Mouse (Mus musculus): ENCODE measurements around the gene Parva.

The Parva gene

DNA sequence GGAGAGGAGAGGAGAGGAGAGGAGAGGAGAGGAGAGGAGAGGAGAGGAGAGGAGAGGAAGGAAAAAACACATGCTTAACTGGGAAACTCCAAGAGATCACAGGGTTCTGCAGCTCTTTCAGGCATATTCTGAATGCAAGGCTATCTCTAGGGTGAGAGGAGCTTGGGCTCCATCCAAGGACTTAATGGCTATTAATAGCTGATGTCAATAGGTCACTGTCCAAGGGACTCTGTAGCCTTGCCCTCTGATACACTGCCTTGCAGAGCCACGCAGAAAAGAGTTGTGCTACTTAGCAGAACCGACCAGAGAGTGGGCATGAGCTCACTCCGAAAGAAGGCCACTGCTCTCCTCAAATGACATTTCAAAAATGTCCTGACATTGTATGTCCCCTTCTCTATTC, 172.9 kb downstream of the Parva start:
- in situ Hi-C loops (cut with MseI, MboI): no loop called here

GRCm38 (mm10) chr7:112602966-112603365, 175.7 kb downstream of the Parva start:
- in situ Hi-C loops (cut with MseI, MboI): no loop called here

- in situ Hi-C loops (cut with MseI, MboI): no loop called here
These were observed 176.3 kb downstream of the Parva start for GRCm38 (mm10) chr7:112603496-112604170.

DNA sequence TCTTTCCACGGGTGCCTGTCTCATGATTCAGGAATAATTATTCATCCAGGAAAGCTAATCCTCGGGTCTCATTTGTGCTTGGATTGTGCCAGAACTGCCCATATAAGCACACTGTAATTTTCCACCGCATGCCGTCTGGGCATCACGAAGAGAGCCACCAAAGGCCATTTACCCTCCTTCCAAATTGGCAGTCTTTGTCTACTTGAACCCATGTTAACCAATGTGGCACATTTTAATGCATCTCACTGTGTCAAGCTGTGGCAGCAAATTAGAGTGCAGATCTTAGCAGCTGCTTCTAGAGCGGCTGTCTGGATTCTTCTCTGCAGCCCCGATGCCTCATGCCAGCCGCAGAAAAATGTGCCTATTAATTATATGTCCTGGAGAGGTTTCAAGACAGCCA, 176.9 kb downstream of the Parva start:
- in situ Hi-C loops (cut with MseI, MboI): no loop called here

DNA sequence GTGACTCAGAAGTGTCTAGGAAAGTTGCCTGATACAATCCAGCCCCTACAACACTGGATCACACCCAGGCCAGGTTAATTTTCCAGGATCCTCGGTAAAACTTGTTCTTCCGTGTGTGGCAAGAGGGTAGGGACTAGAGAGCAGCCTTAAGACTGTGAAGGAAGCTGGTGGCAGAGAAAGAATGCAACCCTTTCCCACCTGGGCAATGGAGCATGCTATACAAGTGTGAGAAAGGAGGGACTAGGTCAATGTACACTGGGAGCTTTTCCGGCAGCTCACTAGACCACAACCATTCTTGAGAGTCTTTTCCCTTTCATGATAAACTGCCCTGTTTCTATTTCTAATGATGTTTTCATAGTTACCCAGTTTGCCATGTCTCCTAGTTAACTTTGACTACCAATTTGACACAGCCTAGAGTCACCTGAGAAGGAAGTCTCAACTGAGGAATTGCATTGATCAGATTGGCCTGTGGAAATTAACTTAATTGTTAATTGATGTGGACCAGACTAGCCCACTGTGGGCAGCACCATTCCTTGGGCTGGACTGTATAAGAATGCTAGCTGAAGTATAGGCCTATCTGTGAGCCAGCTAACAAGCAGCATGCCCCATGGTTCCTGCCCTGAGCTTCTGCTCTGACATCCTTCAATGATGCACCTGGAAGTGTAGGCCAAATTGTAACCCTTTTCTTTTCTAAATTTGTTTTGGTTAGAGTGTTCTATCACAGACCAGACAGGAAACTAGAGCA, 186.9 kb downstream of the Parva start:
- in situ Hi-C loops (cut with MseI, MboI): no loop called here

DNA sequence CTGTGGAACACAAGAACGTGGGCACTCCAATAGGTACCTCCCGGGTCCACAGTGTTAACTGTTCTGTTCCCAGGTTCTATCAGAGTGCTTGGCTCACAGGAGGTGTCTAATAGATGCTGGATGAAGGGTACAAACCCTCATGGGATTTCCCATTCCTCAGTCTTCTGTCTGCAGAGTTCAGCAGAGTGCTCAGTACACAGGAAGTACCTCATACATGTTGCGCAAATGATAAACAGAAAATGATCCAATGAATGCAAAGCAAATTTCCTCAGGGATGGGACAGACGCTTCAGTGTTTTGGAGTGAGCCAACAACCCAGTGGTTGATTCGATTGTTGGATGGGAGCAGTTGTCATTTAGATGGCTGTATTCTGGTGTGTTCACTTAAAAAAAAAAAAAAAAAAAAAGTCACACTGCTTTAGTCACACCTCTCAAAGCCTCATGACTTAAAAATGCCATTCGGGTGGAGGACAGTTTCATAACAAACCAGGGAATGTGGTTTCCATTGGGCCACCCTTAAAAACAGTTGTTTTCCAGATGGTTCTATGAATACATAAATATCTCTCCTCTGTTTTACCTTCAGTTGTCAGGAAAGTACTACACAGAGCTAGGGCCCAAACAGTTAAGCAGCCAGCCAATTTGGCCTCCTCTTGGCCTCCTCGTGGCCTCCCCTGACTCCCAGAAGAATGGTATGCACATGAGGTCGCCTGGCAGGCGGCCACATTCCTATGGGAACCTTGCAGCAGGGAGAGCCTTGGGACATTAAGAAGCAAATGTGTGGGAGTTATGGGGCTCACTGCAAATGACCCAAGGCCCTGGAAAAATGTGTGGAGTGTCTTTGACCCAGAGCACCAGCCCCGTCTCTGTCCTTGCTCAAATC, 187.7 kb downstream of the Parva start:
- in situ Hi-C loops (cut with MseI, MboI): no loop called here

DNA sequence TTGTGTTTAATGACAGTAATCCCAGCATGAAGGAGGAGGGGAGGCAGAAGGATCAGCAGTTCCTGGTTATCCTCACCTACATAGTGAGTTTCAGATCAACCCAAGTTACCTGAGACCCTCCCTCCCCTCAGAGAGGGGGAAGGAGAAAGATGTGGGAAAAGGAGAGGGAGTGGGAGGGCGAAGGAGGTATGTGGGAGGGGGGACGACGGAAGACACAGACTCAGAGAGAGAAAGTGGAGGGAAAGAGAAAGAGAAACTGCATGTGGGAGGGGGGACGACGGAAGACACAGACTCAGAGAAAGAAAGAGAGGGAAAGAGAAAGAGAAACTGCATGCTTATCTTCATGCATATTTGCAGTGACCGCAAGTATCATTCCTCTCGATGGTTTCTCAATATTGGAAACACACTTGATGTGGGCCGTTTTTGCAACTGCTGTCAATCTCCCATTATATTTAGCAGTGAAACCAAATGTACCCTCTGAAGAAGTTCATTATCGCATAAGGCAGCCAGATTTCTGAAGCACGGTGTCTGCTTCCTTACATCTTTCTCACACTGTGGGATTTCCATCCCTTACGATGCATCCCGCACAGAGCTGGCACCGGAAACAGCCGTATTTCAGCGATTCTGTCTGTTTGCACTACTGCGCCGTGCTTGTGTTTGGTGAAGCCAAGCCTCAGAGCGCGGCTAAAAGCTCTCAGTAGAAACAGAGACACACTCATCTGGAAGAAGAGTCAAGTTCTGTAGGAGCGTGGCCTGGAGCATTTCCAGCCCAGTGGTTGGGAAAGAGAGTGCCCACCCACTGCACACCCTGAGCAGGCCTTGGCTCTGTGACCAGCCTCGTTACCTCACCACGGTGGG, 193.2 kb downstream of the Parva start:
- in situ Hi-C loops (cut with MseI, MboI): no loop called here

- in situ Hi-C loops (cut with MseI, MboI): no loop called here
These were observed 200.2 kb downstream of the Parva start for GRCm38 (mm10) chr7:112627481-112627880.

DNA sequence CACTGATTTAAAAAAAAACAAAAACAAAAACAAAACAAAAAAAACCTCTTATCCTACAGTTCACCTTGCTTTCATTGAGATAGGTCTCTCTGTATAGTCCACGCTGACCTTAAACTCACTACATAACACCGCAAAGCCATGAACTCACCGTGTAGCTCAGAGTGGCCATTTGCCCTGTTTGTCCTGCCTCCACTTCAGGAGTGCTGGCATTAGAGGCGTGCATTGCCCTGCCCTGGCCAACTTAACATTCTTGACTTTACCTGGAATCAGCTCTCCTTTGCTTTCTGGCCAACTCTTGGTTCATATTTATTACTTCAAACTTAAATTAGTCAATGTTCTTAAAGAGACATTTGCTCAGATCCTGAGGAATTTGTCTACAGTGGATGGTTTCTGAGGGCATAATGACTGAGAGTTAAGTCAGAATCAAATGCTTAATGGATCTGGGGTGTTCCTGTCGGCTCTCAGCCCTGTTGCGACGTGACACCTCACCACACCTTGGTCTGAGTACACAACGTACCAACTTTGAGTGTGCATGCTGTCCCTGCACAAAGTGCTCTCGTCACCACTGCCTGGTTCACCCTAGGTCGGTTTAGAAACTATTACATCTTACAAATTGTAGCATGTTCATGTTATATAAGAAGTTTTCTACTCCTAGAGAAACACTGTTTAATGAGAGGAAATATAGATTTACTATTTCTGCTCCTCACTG, 207.4 kb downstream of the Parva start:
- in situ Hi-C loops (cut with MseI, MboI): no loop called here

- in situ Hi-C loops (cut with MseI, MboI): no loop called here
These were observed 208.6 kb downstream of the Parva start for GRCm38 (mm10) chr7:112635936-112636335.
